Mouse (Mus musculus) neutrophil, adult 83 days (primary cell): ENCODE data around the gene Ppcdc. TPM values are rescaled to one million over a fixed set of nuclear protein-coding genes. Genes with fewer than 3 reads are reported as not detected.

ENCODE experiments used
- total RNA-seq, 2 experiments: library from RNA; stranded (reverse); gene quantifications; one replicate each; pipeline ENCODE4 v1.2.4; 2023

Gene Ppcdc
- total RNA-seq, result 10 to 100 TPM; 27.3 to 27.8 TPM

DNA sequence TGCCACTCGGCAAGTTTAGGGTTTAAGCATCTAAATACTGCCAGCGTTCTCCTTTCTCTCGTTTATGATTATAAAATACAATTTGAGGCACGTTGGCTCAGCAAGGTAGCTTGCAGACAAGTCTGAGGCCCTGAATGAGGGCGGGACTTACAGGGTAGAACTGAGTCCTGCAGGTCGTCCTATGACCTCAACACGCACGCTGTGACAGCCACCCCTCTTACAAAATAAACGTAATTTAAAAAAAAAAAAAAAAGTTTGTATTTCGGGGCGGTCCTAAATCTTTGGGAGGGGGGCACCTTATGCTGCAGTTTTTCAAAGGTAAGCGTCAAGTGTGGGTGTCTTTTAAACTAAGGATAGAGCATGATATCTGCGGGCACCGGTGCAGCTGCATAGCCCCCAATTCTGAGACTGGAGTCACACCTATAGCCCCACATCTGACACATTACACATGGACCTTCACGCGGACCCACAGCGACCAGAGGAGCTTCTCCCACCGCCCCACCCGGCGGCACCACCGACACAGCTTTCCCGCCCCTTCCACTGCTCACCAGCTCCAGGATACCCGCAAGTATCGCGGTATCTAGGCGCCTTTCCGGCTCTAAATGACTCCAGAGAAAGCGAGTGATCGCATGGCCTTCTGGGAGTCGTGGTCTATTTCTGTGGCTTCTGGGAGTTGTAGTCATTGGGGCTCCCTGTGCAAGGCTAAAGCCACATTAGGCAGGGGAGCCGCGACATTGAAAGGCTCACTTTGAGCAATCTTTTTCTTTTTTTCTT lies at the start of gene Ppcdc:
Gene Ppcdc (minus strand): TSS at position 603 of the 774 bp plus-strand sequence.

DNA sequence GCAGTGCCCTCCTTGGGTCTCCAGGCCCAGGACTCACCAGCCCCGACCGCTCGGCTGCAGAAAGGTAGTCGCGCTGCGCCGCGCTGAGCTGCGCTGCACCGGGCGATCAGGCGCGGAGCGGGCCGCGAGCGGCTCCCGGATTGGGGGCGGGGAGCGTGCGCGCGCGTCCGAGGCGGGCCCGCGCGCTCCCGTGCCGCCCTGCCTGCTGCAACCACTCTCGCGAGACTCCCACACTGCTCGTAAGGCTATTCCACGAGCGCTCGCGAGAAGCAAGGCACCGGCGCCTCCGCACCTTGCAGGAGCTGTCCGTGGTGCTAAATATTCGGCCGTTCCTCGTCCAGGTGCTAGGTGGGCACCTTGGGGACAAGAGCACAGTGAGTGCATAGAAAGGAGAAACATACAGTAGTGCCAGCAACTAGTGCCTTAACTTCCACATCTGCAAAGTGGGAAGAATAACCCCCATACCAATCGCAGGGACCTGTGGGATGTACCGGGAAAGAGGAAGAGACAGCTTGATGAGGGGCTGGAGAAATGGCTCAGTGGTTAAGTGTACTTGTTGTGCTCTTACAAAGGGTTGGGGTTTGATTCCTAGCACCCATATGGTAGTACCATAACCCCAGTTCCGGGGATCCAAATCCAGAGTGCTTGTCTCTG lies 28.1 kb upstream of the Ppcdc start, which contains the start of gene Scamp5:
Gene Scamp5 (minus strand): TSS at position 165 of the 654 bp plus-strand sequence.

Other genes starting within 250 kb of the Ppcdc start
- not detected for gene Trcg1, start 203.6 kb downstream of the Ppcdc start, total RNA-seq
- gene 1700017B05Rik, start 177.5 kb downstream of the Ppcdc start, total RNA-seq, result 10 to 100 TPM; 40.8 to 43.5 TPM
- under 1 TPM; 0.11 to 0.57 TPM for gene Scamp5, start 27.9 kb upstream of the Ppcdc start, total RNA-seq
- not detected for gene Rpp25, start 63.9 kb upstream of the Ppcdc start, total RNA-seq
- gene Cox5a, start 81.2 kb upstream of the Ppcdc start, total RNA-seq, result 100 to 1,000 TPM; 110 to 118 TPM
- 1 to 10 TPM; 8.2 to 9.1 TPM for gene Fam219b, start 97.4 kb upstream of the Ppcdc start, total RNA-seq
- 10 to 100 TPM; 10.6 to 11.7 TPM for gene Mpi, start 112.6 kb upstream of the Ppcdc start, total RNA-seq
- 100 to 1,000 TPM; 120 to 128 TPM for gene Scamp2, start 120.8 kb upstream of the Ppcdc start, total RNA-seq
- 10 to 100 TPM; 31.1 to 32.8 TPM for gene Ulk3, start 149.3 kb upstream of the Ppcdc start, total RNA-seq
- gene Cplx3, start 166.2 kb upstream of the Ppcdc start, total RNA-seq, result not detected
- gene Lman1l, start 180.7 kb upstream of the Ppcdc start, total RNA-seq, result not detected
- 100 to 1,000 TPM; 178 TPM for gene Csk, start 213.5 kb upstream of the Ppcdc start, total RNA-seq
- gene Cyp1a2, start 243.6 kb upstream of the Ppcdc start, total RNA-seq, result not detected
- gene Cyp1a1, start 247.8 kb upstream of the Ppcdc start, total RNA-seq, result not detected